Mouse (Mus musculus): Measurements from ENCODE around the gene Sppl3. TPM values are rescaled to one million over a fixed set of nuclear protein-coding genes. Genes with fewer than 3 reads are reported as not detected.

The Sppl3 gene
- polyA plus RNA-seq, 1 experiment from 2014 or later = 43.6 TPM

DNA sequence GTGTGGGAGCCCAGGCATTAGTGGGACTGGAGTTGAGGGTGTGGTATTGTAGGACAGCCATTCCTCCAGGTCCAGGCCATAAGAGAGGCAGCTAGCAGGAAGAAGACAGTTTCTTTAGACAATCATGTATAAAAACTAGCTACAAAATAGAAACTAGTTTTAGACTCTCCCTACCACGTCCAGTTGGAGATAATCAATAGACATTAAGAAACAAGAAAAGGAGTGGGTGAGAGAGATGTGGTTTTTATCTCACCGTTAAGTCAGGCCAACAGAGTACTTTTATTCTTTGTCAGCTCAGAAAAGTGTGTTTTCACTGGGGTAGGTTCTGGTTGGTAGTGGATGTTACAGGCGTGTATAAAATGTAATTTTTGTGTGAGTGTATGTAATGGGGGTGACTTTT lies 50.0 kb downstream of the Sppl3 start:
- no peaks in the 10 kb centered on the region for H3K9me3 ChIP-seq (replicated peaks; ENCODE audit: control insufficient read depth, low read length)
- H3K4me2 ChIP-seq (ENCODE audit: low read depth, low read length) = no peak overlapping the region
- H3K4me3 ChIP-seq (ENCODE audit: low read depth, low read length) = no peak overlapping the region
- H3K27me3 ChIP-seq (ENCODE audit: control insufficient read depth, insufficient read depth, low read length) = no peaks in the 10 kb centered on the region
- H3K36me3 ChIP-seq (replicated peaks; ENCODE audit: control insufficient read depth, insufficient read depth, low read depth, low read length) = no peaks in the 10 kb centered on the region
- ATAC-seq (replicated peaks; ENCODE audit: insufficient number of reproducible peaks, low FRiP score, low TSS enrichment, low read depth) (no peak), DNase-seq (ENCODE audit: low spot score) (no peak)
- H3K4me1 ChIP-seq (ENCODE audit: control insufficient read depth, insufficient read depth, low read length) = no peaks in the 10 kb centered on the region
- H3K27ac ChIP-seq (replicated peaks; ENCODE audit: low read depth, low read length) = no peak overlapping the region
- no peak overlapping the region for H3K9ac ChIP-seq (replicated peaks; ENCODE audit: low read length)
- WGBS = 88% methylated on average over 3 of the region's 3 CpGs

DNA sequence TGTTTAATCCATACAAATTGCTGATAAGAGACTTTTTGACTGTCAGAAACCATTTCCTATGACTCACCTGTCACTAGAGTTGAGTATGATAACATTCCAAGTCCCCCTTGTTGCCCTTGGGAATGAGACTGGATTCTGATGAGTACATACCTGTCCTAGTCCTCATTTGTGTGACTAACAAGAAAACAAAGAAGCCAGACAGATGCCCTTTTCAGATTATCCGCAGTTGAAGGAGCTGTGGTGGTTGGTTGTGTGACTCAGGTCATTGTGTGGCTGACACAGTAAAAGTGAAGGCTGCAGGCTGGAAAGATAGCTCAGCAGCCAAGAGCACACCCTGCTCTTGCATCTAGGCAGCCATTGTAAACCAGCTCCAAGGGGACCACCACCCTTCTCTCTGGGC lies 51.6 kb downstream of the Sppl3 start:
- Histone ChIP-seq H3K36me3 (replicated peaks; ENCODE audit: control insufficient read depth, insufficient read depth, low read depth, low read length) (no peaks in the 10 kb centered on the region), H3K4me2 (ENCODE audit: low read depth, low read length) (no peak overlapping the region), H3K27me3 (ENCODE audit: control insufficient read depth, insufficient read depth, low read length) (no peaks in the 10 kb centered on the region), H3K9ac (replicated peaks; ENCODE audit: low read length) (no peak overlapping the region), H3K27ac (replicated peaks; ENCODE audit: low read depth, low read length) (no peak overlapping the region), H3K9me3 (replicated peaks; ENCODE audit: control insufficient read depth, low read length) (no peaks in the 10 kb centered on the region), H3K4me3 (ENCODE audit: low read depth, low read length) (no peak overlapping the region), H3K4me1 (ENCODE audit: control insufficient read depth, insufficient read depth, low read length) (no peaks in the 10 kb centered on the region)
- ATAC-seq (replicated peaks; ENCODE audit: insufficient number of reproducible peaks, low FRiP score, low TSS enrichment, low read depth) (no peak), DNase-seq (ENCODE audit: low spot score) (no peak)
- 96% methylated on average over 1 of the region's 1 CpGs for WGBS

- 91% methylated on average over 7 of the region's 7 CpGs for WGBS
- Histone ChIP-seq H3K9me3 (replicated peaks; ENCODE audit: control insufficient read depth, low read length) (no peaks in the 10 kb centered on the region), H3K36me3 (replicated peaks; ENCODE audit: control insufficient read depth, insufficient read depth, low read depth, low read length) (no peaks in the 10 kb centered on the region), H3K9ac (replicated peaks; ENCODE audit: low read length) (no peak overlapping the region), H3K4me1 (ENCODE audit: control insufficient read depth, insufficient read depth, low read length) (no peaks in the 10 kb centered on the region), H3K27ac (replicated peaks; ENCODE audit: low read depth, low read length) (no peak overlapping the region), H3K4me3 (ENCODE audit: low read depth, low read length) (no peak overlapping the region), H3K4me2 (ENCODE audit: low read depth, low read length) (no peak overlapping the region), H3K27me3 (ENCODE audit: control insufficient read depth, insufficient read depth, low read length) (no peaks in the 10 kb centered on the region)
- ATAC-seq (replicated peaks; ENCODE audit: insufficient number of reproducible peaks, low FRiP score, low TSS enrichment, low read depth) (no peak), DNase-seq (ENCODE audit: low spot score) (no peak)
These were observed 52.5 kb downstream of the Sppl3 start for GRCm38 (mm10) chr5:115063391-115063790.

GRCm38 (mm10) chr5:115066245-115066644 lies 55.3 kb downstream of the Sppl3 start:
- H3K4me2 ChIP-seq (ENCODE audit: low read depth, low read length) = no peak overlapping the region
- no peaks in the 10 kb centered on the region for H3K36me3 ChIP-seq (replicated peaks; ENCODE audit: control insufficient read depth, insufficient read depth, low read depth, low read length)
- WGBS = 79% methylated on average over 4 of the region's 4 CpGs
- ATAC-seq (replicated peaks; ENCODE audit: insufficient number of reproducible peaks, low FRiP score, low TSS enrichment, low read depth) (no peak), DNase-seq (ENCODE audit: low spot score) (no peak)
- H3K9me3 ChIP-seq (replicated peaks; ENCODE audit: control insufficient read depth, low read length) = no peaks in the 10 kb centered on the region
- no peaks in the 10 kb centered on the region for H3K4me1 ChIP-seq (ENCODE audit: control insufficient read depth, insufficient read depth, low read length)
- H3K4me3 ChIP-seq (ENCODE audit: low read depth, low read length) = no peak overlapping the region
- H3K9ac ChIP-seq (replicated peaks; ENCODE audit: low read length) = no peak overlapping the region
- H3K27me3 ChIP-seq (ENCODE audit: control insufficient read depth, insufficient read depth, low read length) = no peaks in the 10 kb centered on the region
- no peak overlapping the region for H3K27ac ChIP-seq (replicated peaks; ENCODE audit: low read depth, low read length)

- H3K9me3 ChIP-seq (replicated peaks; ENCODE audit: control insufficient read depth, low read length) = no peaks in the 10 kb centered on the region
- no peak overlapping the region for H3K9ac ChIP-seq (replicated peaks; ENCODE audit: low read length)
- H3K4me2 ChIP-seq (ENCODE audit: low read depth, low read length) = no peak overlapping the region
- no peak for DNase-seq (ENCODE audit: low spot score)
- ATAC-seq (replicated peaks; ENCODE audit: insufficient number of reproducible peaks, low FRiP score, low TSS enrichment, low read depth) = no peak
- H3K36me3 ChIP-seq (replicated peaks; ENCODE audit: control insufficient read depth, insufficient read depth, low read depth, low read length) = no peaks in the 10 kb centered on the region
- no peaks in the 10 kb centered on the region for H3K27me3 ChIP-seq (ENCODE audit: control insufficient read depth, insufficient read depth, low read length)
- H3K4me3 ChIP-seq (ENCODE audit: low read depth, low read length) = no peak overlapping the region
- no peak overlapping the region for H3K27ac ChIP-seq (replicated peaks; ENCODE audit: low read depth, low read length)
- WGBS = 92% methylated on average over 11 of the region's 11 CpGs
- no peaks in the 10 kb centered on the region for H3K4me1 ChIP-seq (ENCODE audit: control insufficient read depth, insufficient read depth, low read length)
These were observed 57.9 kb downstream of the Sppl3 start for GRCm38 (mm10) chr5:115068671-115069421.

GRCm38 (mm10) chr5:115069611-115070010 lies 58.7 kb downstream of the Sppl3 start:
- Histone ChIP-seq H3K4me3 (ENCODE audit: low read depth, low read length) (no peak overlapping the region), H3K9me3 (replicated peaks; ENCODE audit: control insufficient read depth, low read length) (no peaks in the 10 kb centered on the region), H3K36me3 (replicated peaks; ENCODE audit: control insufficient read depth, insufficient read depth, low read depth, low read length) (no peaks in the 10 kb centered on the region), H3K4me1 (ENCODE audit: control insufficient read depth, insufficient read depth, low read length) (no peaks in the 10 kb centered on the region), H3K27me3 (ENCODE audit: control insufficient read depth, insufficient read depth, low read length) (no peaks in the 10 kb centered on the region), H3K4me2 (ENCODE audit: low read depth, low read length) (no peak overlapping the region), H3K27ac (replicated peaks; ENCODE audit: low read depth, low read length) (no peak overlapping the region), H3K9ac (replicated peaks; ENCODE audit: low read length) (no peak overlapping the region)
- WGBS = 86% methylated on average over 3 of the region's 3 CpGs
- ATAC-seq (replicated peaks; ENCODE audit: insufficient number of reproducible peaks, low FRiP score, low TSS enrichment, low read depth) (no peak), DNase-seq (ENCODE audit: low spot score) (no peak)

DNA sequence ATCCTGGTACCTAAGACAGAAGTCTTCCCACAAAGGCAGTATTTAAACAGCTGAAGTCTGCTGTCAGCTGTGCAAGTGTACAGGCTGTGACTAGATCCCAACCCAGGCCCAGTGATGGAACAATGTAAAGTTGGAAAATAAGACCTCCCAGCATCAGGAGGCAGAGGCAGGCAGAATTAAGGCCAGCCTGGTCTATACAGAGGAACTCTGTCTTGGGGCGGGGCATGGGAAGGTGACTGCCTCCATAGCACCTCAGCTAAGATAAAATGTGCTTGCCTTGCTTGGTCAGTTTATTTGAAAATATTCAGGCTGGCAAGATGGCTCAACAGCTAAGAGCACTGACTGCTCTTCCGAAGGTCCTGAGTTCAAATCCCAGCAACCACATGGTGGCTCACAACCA lies 59.5 kb downstream of the Sppl3 start:
- H3K36me3 ChIP-seq (replicated peaks; ENCODE audit: control insufficient read depth, insufficient read depth, low read depth, low read length) = no peaks in the 10 kb centered on the region
- no peak overlapping the region for H3K4me3 ChIP-seq (ENCODE audit: low read depth, low read length)
- no peaks in the 10 kb centered on the region for H3K4me1 ChIP-seq (ENCODE audit: control insufficient read depth, insufficient read depth, low read length)
- DNase-seq (ENCODE audit: low spot score) = no peak
- no peaks in the 10 kb centered on the region for H3K9me3 ChIP-seq (replicated peaks; ENCODE audit: control insufficient read depth, low read length)
- H3K27ac ChIP-seq (replicated peaks; ENCODE audit: low read depth, low read length) = no peak overlapping the region
- no peaks in the 10 kb centered on the region for H3K27me3 ChIP-seq (ENCODE audit: control insufficient read depth, insufficient read depth, low read length)
- no peak overlapping the region for H3K4me2 ChIP-seq (ENCODE audit: low read depth, low read length)
- no peak overlapping the region for H3K9ac ChIP-seq (replicated peaks; ENCODE audit: low read length)
- 97% methylated on average over 2 of the region's 2 CpGs for WGBS
- ATAC-seq (replicated peaks; ENCODE audit: insufficient number of reproducible peaks, low FRiP score, low TSS enrichment, low read depth) = no peak

- peak; percentile 24 for DNase-seq (ENCODE audit: low spot score)
- Histone ChIP-seq H3K27ac (replicated peaks; ENCODE audit: low read depth, low read length) (no peak overlapping the region), H3K4me1 (ENCODE audit: control insufficient read depth, insufficient read depth, low read length) (no peaks in the 10 kb centered on the region), H3K4me3 (ENCODE audit: low read depth, low read length) (no peak overlapping the region), H3K4me2 (ENCODE audit: low read depth, low read length) (no peak overlapping the region), H3K27me3 (ENCODE audit: control insufficient read depth, insufficient read depth, low read length) (no peaks in the 10 kb centered on the region), H3K36me3 (replicated peaks; ENCODE audit: control insufficient read depth, insufficient read depth, low read depth, low read length) (no peaks in the 10 kb centered on the region), H3K9ac (replicated peaks; ENCODE audit: low read length) (no peak overlapping the region), H3K9me3 (replicated peaks; ENCODE audit: control insufficient read depth, low read length) (no peaks in the 10 kb centered on the region)
- WGBS = 91% methylated on average over 11 of the region's 11 CpGs
- ATAC-seq (replicated peaks; ENCODE audit: insufficient number of reproducible peaks, low FRiP score, low TSS enrichment, low read depth) = no peak
These were observed 60.4 kb downstream of the Sppl3 start for GRCm38 (mm10) chr5:115071096-115071901.

Data from embryonic facial prominence, embryonic 11.5 days (tissue).